Mouse (Mus musculus) embryonic facial prominence, embryonic 10.5 days (tissue): Measurements from ENCODE around the gene Dusp11. TPM values are rescaled to one million over a fixed set of nuclear protein-coding genes. Genes with fewer than 3 reads are reported as not detected.
"Not testable (repeated sequence)": the region's sequence is repeated elsewhere in the genome, so short reads cannot be mapped to it uniquely, and the experiment has no call there.

Experiments
- DNase-seq: peaks from one replicate; pipeline ENCODE4 v3.0.0-alpha.2; 2017; ENCODE audit warnings: low spot score
- H3K27ac ChIP-seq: fragments of 300-500 bp; sonication (generic); replicated peaks from 2 replicates; pipeline ENCODE4 v1.5.1; 2016; ENCODE audit warnings: mild to moderate bottlenecking
- H3K27me3 ChIP-seq: fragments of 300-500 bp; sonication (generic); replicated peaks from 2 replicates; pipeline ENCODE4 v1.6.1; 2016; ENCODE audit warnings: low read depth, mild to moderate bottlenecking; ENCODE audit not compliant: poor library complexity, severe bottlenecking
- H3K36me3 ChIP-seq: fragments of 300-500 bp; sonication (generic); replicated peaks from 2 replicates; pipeline ENCODE4 v1.6.1; 2016; ENCODE audit warnings: mild to moderate bottlenecking, moderate library complexity
- H3K4me1 ChIP-seq: fragments of 300-500 bp; sonication (generic); 2 replicates; pipeline ENCODE4 v1.6.1; 2016
- H3K4me3 ChIP-seq: fragments of 300-500 bp; sonication (generic); 2 replicates; pipeline ENCODE4 v1.5.1; 2016; ENCODE audit warnings: mild to moderate bottlenecking, moderate library complexity
- H3K9me3 ChIP-seq: fragments of 300-500 bp; sonication (generic); 2 replicates; pipeline ENCODE4 v1.6.1; 2016; ENCODE audit warnings: mild to moderate bottlenecking
- WGBS: fragments of 180-500 bp; shearing (Covaris S2); methylation state at CpG from one replicate; pipeline ENCODE4 v1.1.7; 2016; 5-methylcytosine and 5-hydroxymethylcytosine counted together
- polyA plus RNA-seq: library from polyadenylated mRNA; unstranded; fragments of >200 nt; fragmentation: Nextera tagmentation; extraction: Ambion mirVana; gene quantifications from 2 replicates; pipeline ENCODE4 v1.2.1, GENCODE M21; 2016

Dusp11 gene
- polyA plus RNA-seq, 1 experiment from 2014 or later = 39.9 TPM

DNA sequence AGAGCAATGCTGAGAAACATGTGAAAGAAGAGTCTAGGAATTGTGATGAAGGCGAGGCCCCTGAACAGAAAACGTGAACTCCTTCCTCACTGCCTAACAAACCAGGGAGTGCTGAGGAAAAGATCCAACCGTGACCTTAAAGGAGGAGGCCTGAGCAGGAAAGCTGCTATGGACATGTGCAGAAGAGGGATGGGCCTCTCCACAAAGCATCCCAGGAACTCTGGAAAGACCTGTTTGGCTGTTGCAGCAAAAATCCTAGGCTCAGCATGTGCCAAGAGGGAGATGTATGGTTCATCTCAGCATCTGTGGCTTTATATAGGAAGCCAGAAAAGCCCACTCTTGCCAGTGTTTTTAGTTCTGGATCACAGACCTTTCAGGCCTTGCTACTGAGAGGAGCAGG lies 11.2 kb upstream of the Dusp11 start:
- no peak for DNase-seq
- WGBS = 71% methylated on average over 3 of the region's 3 CpGs
- no peaks in the 10 kb centered on the region for H3K27me3 ChIP-seq
- H3K27ac ChIP-seq = no peak overlapping the region
- no peaks in the 10 kb centered on the region for H3K36me3 ChIP-seq
- no peaks in the 10 kb centered on the region for H3K4me1 ChIP-seq
- no peak overlapping the region for H3K4me3 ChIP-seq
- no peaks in the 10 kb centered on the region for H3K9me3 ChIP-seq

- H3K4me1 ChIP-seq = no peaks in the 10 kb centered on the region
- H3K27me3 ChIP-seq = no peaks in the 10 kb centered on the region
- DNase-seq = no peak
- H3K27ac ChIP-seq = no peak overlapping the region
- no peak overlapping the region for H3K4me3 ChIP-seq
- H3K9me3 ChIP-seq = no peaks in the 10 kb centered on the region
- no peaks in the 10 kb centered on the region for H3K36me3 ChIP-seq
- WGBS = 72% methylated on average over 2 of the region's 2 CpGs
Measured at GRCm38 (mm10) chr6:85969889-85970288, 8.4 kb upstream of the Dusp11 start.

GRCm38 (mm10) chr6:85966686-85967085 lies 5.2 kb upstream of the Dusp11 start:
- H3K4me3 ChIP-seq = no peak overlapping the region
- no peaks in the 10 kb centered on the region for H3K36me3 ChIP-seq
- peaks cover 5% of the 10 kb centered on the region for H3K4me1 ChIP-seq
- no peak for DNase-seq
- no peaks in the 10 kb centered on the region for H3K27me3 ChIP-seq
- WGBS = 80% methylated on average over 4 of the region's 4 CpGs
- H3K27ac ChIP-seq = no peak overlapping the region
- H3K9me3 ChIP-seq = no peaks in the 10 kb centered on the region

DNA sequence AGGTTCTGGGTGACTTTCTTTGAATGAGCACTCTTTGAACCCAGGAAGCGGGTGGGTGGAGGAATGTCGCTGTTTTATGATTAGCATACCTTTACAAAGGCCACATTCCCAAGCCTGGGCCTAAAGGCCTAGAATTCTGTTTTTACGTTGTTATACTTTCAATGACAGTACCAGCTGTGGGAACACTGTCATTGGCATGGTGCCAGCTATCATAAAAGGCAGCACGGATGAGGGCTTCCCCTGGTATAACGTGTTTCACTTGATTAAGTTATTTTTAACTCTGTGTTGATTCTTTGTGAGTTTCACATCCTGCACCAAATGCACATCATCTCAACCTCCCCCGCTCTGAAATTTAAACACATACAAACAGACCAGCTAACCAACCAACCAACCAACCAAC lies 4.6 kb upstream of the Dusp11 start:
- not testable (repeated sequence) for H3K4me3 ChIP-seq, H3K9me3 ChIP-seq, H3K27ac ChIP-seq, DNase-seq, H3K36me3 ChIP-seq, H3K27me3 ChIP-seq, H3K4me1 ChIP-seq
- 68% methylated on average over 6 of the region's 6 CpGs for WGBS

DNA sequence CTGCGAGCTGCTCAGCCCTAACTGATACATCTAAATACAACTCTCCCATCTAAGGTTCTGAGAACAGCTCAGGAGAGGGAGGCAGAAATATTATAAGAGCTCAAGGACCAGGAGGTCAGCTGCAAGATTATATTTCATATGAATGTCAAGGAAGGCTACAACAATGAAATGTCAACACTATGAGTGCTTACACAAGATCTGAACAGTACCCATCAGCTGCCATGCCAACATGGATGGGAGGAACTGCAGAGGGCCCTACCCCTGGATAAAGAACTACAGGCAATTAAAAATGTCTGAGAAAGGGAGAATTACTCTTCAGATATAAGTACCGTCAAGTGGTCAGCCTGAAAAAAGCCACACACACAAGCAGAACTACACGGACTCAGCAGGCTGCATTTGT lies 3.9 kb downstream of the Dusp11 start:
- Histone ChIP-seq H3K27me3 (no peaks in the 10 kb centered on the region), H3K27ac (no peak overlapping the region), H3K9me3 (no peaks in the 10 kb centered on the region), H3K4me3 (no peak overlapping the region), H3K4me1 (peaks cover 11% of the 10 kb centered on the region), H3K36me3 (peaks cover 66% of the 10 kb centered on the region)
- no peak for DNase-seq
- 91% methylated on average over 3 of the region's 3 CpGs for WGBS

GRCm38 (mm10) chr6:85948549-85948948 lies 12.9 kb downstream of the Dusp11 start:
- Histone ChIP-seq H3K27me3 (no peaks in the 10 kb centered on the region), H3K9me3 (no peaks in the 10 kb centered on the region), H3K4me1 (no peaks in the 10 kb centered on the region), H3K36me3 (peaks cover 100% of the 10 kb centered on the region), H3K27ac (no peak overlapping the region), H3K4me3 (no peak overlapping the region)
- 87% methylated on average over 6 of the region's 6 CpGs for WGBS
- DNase-seq = no peak

DNA sequence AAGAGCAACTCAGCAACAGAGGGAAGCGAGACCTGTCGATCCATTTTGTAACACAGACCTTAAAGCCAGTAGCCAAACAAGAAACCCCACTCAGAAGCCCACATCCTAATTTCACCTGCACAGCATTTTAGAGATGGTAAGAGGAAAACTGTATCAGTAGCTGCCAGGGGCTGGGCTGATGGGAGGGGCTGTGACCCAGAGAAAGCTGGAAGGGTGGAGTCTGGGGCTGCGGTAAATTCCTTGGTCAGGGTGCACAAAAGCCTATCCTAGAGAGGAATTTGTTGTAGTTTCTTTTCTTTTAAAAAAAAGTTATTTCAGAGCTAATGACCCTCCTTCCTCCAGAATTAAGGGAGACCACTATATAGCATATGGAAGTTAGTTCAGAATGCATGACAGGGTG lies 19.0 kb downstream of the Dusp11 start:
- DNase-seq = no peak
- WGBS = 90% methylated on average over 3 of the region's 3 CpGs
- Histone ChIP-seq H3K27ac (no peak overlapping the region), H3K4me3 (no peak overlapping the region), H3K4me1 (peaks cover 1% of the 10 kb centered on the region), H3K27me3 (no peaks in the 10 kb centered on the region), H3K36me3 (peaks cover 69% of the 10 kb centered on the region), H3K9me3 (no peaks in the 10 kb centered on the region)

GRCm38 (mm10) chr6:85938701-85939100 lies 22.8 kb downstream of the Dusp11 start:
- Histone ChIP-seq H3K4me1 (peaks cover 11% of the 10 kb centered on the region), H3K9me3 (no peaks in the 10 kb centered on the region), H3K4me3 (no peak overlapping the region), H3K36me3 (peaks cover 31% of the 10 kb centered on the region), H3K27me3 (no peaks in the 10 kb centered on the region), H3K27ac (no peak overlapping the region)
- no peak for DNase-seq
- 81% methylated on average over 10 of the region's 10 CpGs for WGBS

GRCm38 (mm10) chr6:85936508-85937465 lies 24.7 kb downstream of the Dusp11 start:
- 1% methylated on average over 50 of the region's 50 CpGs for WGBS

GRCm38 (mm10) chr6:85935646-85936045 lies 25.8 kb downstream of the Dusp11 start:
- peaks cover 11% of the 10 kb centered on the region for H3K4me1 ChIP-seq
- H3K36me3 ChIP-seq = peaks cover 18% of the 10 kb centered on the region
- no peak overlapping the region for H3K27ac ChIP-seq
- no peaks in the 10 kb centered on the region for H3K9me3 ChIP-seq
- WGBS = 69% methylated on average over 3 of the region's 3 CpGs
- DNase-seq = no peak
- no peak overlapping the region for H3K4me3 ChIP-seq
- no peaks in the 10 kb centered on the region for H3K27me3 ChIP-seq

More at GRCm38 (mm10) chr6:85936508-85937465, 24.7 kb downstream of the Dusp11 start:
- not testable (repeated sequence) for H3K27me3 ChIP-seq, H3K9me3 ChIP-seq
- Histone ChIP-seq H3K36me3 (peaks cover 21% of the 10 kb centered on the region), H3K4me1 (peaks cover 11% of the 10 kb centered on the region), H3K4me3 (peak overlapping the region; percentile 61), H3K27ac (peak overlapping the region; percentile 82)
- DNase-seq = peak; percentile 83

DNA sequence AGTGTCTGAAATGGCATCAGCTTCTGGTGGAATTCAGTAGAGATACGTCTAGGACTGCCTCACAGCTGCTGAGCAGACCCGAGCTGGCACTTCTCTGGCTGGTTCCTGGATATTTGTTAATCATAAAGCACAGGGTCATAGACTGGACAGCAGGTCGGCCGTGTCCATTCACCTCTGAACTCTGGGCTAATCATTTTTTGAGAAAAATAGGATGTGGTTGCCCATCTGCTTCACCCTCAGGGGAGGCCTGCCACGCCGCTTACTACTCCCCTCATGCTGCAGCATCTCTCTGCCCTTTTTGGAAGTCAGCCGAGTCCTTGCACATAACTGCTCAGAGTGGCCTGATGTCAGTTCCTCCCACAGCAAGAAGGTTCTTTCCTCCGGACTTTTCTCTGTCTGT lies 27.4 kb downstream of the Dusp11 start:
- no peak overlapping the region for H3K4me3 ChIP-seq
- H3K9me3 ChIP-seq = no peaks in the 10 kb centered on the region
- H3K27ac ChIP-seq = no peak overlapping the region
- no peaks in the 10 kb centered on the region for H3K27me3 ChIP-seq
- peaks cover 30% of the 10 kb centered on the region for H3K36me3 ChIP-seq
- DNase-seq = no peak
- H3K4me1 ChIP-seq = peaks cover 11% of the 10 kb centered on the region
- 87% methylated on average over 8 of the region's 8 CpGs for WGBS

DNA sequence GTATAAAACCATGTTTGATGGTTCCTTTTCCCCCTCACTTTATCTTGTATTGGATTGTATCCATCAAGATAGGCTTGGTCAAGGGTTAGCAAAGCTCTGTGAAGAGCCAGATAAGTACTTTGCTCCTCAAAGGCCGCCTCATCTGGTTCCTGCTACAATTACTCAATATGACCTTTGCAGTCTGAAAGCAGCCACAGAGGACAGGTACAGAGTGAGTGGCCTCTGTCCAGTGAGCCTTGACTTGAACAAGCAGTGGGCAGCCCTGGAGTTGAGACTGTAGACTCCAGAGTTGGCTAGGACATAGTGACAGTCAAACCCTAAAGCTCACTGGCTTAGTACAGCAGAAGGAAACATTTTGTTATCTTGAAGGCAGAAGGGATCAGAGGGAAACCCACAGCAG lies 32.2 kb downstream of the Dusp11 start:
- no peaks in the 10 kb centered on the region for H3K4me1 ChIP-seq
- peaks cover 71% of the 10 kb centered on the region for H3K36me3 ChIP-seq
- H3K27ac ChIP-seq = no peak overlapping the region
- no peak for DNase-seq
- WGBS = 86% methylated on average over 1 of the region's 1 CpGs
- no peaks in the 10 kb centered on the region for H3K27me3 ChIP-seq
- H3K4me3 ChIP-seq = no peak overlapping the region
- no peaks in the 10 kb centered on the region for H3K9me3 ChIP-seq
